Mouse (Mus musculus) natural killer cell, adult 2 months (primary cell): ENCODE results near the gene Akt2.

ENCODE experiments used
- DNase-seq, 2 experiments: peaks; one replicate each; pipeline ENCODE4 v3.0.0; 2022; ENCODE audit warnings: low spot score in 2 of 2

Gene Akt2

GRCm38 (mm10) chr7:27658712-27659663 lies 67.6 kb downstream of the Akt2 start:
- DNase-seq = no peak

- DNase-seq = no peak
Observed at GRCm38 (mm10) chr7:27662038-27662437, 70.7 kb downstream of the Akt2 start.

DNA sequence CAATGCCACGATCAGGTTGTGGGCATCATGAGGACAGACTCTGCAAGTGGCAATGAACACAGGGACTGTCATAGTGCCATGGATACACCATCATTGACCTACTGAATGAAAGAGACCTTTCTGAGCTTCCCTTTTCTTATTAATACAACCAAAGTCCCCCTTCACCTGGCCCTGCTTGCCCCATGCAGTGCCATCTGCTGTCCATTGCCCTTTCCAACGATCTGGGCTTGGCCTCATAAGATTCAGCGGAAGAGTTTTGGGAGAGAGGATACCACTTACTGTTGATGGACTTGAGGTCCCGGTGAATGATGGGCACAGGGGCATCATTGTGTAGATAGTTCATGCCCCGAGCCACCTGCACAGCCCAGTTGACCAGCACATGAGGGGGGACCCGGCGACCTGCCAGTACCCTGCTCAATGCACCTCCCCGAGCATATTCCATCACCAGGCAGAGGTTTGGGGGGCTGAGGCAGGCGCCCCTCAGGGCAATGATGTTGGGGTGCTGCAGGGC lies 81.8 kb downstream of the Akt2 start:
- no peak for DNase-seq

DNA sequence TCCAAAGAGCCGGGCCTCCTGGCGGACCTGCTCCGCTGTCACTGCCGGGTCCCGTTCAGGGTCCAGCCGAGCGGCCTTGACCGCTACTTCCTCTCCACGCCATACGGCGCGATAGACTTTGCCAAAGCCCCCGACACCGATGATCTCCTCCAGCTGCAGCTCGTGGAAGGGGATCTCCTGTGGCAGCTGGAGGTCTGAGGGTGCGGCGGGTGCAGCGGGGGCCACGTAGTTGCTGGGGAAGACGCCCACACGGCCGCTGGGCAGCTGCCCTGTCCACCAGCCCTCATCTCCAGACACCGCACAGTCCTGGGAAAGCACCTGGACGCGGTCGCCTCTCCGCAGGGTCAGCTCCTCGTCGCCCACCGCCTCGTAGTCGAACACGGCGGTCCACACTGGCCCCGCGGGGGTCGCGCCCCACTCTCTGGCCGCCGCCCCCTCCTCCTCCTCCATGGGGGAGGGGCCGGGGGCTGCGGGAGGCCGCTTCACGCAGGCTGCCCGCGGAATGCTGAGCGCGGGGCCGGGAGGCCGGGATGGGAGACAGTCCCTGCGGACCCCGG lies 82.3 kb downstream of the Akt2 start:
- peak; percentile 33 to 39 for DNase-seq

- no peak for DNase-seq
Observed at GRCm38 (mm10) chr7:27674195-27674521, 82.8 kb downstream of the Akt2 start.

DNA sequence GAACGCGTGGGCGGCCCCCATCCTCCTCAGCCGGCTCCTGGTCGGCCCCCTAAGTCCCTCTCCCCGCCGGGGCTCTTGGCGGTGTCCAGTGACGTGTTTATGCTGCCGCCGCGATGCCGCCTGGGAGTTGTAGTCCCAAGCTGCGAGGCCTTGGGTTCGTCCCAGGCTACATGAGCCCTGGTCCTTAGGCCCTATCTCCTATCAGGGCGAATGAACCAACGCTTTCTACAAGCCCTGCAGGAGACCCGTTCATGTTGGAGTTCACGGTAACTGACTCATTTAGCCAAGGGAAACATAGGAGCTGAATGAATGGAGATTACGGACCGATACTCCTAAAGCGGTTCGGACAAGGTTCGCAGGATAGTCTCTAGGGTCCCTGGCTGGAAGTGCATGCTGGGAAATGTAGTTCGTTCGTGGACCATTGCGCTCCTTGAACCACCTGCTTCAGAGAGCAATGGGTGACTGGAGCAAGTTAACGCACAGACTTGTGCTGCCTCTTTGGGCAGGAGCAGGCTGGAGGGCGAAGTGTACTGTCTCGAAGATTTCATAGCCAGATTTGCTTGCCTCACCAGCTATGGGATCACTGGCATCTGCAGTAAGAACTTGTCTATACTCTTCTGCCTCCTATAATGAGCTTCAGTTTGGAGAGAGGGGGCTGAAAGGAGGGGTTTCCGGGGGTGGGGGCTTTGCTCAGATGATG lies 83.3 kb downstream of the Akt2 start, which contains the start of gene Map3k10:
TSS of gene Map3k10 (minus strand) at position 77 of the 700 bp plus-strand sequence.
- DNase-seq = peak; percentile 83 to 87

DNA sequence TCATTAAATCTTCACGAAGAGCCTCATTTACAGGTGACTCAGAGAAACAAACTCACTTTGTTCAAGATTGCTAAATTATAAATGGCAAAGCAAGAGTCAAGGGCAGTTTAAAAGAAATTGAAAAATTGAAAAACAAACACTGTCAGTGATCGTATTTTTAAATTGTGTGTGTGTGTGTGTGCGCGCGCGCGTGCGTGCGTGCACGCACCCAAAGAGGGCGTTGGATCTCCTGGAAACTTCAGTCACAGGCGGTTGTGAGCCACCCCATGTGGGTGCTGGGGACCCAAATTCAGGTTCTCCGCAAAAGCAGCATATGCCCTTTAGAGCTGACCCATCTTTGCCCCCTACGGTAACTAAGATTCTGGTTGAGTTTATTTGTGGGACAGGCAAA lies 83.9 kb downstream of the Akt2 start:
- no peak for DNase-seq

DNA sequence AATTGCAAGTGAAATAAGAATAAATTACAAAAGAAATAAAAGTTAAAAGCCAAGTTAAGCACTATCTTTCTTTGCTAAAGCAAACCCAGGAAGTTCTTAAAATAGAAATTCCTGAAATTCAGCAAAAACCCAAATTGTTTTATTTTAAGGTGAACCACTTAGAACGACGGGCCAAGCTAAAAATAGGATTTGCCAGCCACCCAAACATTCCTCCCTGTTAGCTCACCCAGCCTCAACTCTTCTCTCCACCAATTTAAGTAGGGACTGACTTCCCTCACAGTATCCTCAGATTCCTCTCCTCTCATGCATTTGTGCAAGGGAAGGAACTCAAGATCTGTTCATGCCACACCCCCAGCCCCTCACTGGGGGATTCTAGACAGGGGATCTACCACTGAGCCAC lies 91.9 kb downstream of the Akt2 start:
- no peak for DNase-seq

GRCm38 (mm10) chr7:27685220-27685619 lies 93.9 kb downstream of the Akt2 start:
- no peak for DNase-seq

DNA sequence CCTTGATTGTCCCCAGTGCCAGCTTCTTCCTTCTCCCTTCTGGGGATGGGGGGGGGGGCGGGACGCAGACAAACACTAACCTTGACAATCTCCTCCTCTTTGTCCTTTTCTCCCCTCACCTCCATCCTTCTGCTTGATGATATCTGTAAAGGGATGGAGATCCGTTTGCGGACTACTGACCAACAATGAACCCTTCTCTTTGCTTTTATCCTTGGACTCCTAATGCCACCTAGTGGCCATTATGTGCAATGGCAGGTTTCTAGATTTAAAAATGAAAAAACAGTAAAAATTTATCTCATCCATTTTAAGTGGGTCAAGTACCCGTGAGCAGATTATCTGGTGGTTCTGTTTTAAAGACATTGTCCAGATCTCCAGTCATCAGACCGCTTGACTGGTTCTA lies 94.3 kb downstream of the Akt2 start:
- DNase-seq = no peak

- no peak for DNase-seq
Observed at GRCm38 (mm10) chr7:27687043-27687442, 95.7 kb downstream of the Akt2 start.

DNA sequence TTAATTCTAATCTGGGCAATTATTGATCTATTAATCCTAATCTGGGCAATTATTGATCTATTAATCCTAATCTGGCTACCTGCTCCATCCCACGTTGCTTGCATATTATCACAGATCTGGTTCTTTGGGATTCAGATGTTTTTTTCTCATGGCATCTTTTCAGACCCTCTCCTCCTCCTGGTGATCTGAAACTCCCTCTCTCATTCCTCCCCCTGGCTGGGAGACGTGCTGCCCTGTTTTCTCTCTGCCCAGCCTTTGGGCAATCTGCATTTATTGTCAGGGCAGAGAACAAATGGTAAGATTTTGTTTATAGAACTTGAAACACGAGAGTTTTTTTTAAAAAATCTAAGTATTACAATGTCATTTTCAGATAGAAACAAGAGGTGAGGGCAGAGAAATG lies 96.5 kb downstream of the Akt2 start:
- no peak for DNase-seq

DNA sequence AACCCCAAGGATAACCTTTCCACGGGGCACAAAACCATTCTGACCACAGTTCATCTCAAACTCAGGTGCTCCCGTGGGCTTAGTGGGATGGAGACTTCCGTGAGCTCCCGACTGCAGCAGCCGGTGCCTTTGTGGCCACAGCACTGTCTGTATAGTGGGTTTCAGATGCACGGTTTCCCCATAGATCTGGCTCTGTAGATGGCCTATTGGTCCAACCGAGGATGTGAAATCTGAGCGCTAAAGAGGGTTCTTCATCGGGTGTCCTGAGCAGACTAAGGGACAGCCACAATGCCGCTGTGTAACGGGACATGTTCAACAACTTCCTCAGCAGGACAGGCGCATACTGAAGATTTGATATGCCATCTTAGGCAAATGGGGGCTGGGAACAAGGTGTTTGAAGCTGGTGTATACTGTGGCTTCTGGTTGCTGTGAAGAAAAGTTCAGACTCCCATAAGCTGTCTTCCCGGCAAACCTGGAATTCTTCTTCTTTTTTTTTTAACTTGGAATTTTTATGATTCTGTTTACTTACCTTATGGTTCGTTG lies 97.0 kb downstream of the Akt2 start:
- DNase-seq = no peak

DNA sequence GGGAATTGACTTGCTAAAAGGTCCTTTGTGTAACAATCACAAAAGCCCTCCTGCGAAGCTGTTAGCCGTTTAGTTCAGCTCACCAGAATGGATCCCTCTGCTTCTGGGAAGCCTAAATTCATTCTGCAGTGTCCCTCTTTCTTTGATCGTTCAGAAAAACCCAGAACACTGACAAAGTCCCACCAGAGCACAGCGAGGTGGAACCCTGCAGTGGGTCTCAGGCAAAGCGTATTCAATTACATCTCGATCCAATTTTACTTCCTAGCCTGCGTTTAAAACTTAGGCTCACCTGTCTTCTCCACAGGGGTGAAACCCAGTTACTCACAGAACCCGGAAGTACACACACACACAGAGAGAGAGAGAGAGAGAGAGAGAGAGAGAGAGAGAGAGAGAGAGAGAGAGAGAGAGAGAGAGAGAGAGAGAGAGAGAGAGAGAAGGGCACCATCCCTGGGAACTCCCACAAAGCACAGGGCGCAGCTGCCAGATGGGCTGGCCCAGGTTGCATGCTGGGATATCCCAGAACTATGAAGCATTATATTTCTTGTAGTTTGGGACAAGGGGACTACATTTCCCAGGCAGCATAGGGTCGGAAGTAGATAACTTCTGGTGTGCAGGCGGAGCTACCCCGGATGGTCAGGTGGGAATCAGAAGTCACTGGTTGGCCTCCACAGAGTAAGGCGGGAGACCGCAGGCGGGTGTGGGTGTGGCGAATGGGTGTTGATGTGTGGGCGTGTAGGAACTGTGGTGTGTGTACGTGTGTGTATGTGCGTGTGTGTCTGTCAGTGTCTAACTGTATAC lies 97.7 kb downstream of the Akt2 start, which contains the start of gene Zfp607b:
TSS of gene Zfp607b (plus strand) at position 526 of the 798 bp plus-strand sequence.
- DNase-seq = peak; percentile 95
